Mouse (Mus musculus) heart, adult 2 months (tissue): Measurements from ENCODE around the gene Noxa1.

Source experiments
- CTCF ChIP-seq: fragments of 200-600 bp; IDR thresholded peaks from 2 replicates; pipeline ENCODE4 v1.8.1; 2022; ENCODE audit warnings: antibody characterized with exemption, mild to moderate bottlenecking, moderate library complexity
- POLR2A ChIP-seq: fragments of 200-500 bp; IDR thresholded peaks from 2 replicates; pipeline ENCODE4 v1.6.1; 2011; ENCODE audit warnings: mild to moderate bottlenecking, low read depth, low read length, control low read depth; ENCODE audit not compliant: insufficient read depth

GRCm38 (mm10) chr2:25055068-25055405 lies 39.9 kb downstream of the Noxa1 start:
- TF ChIP-seq CTCF (no peak), POLR2A (no peak)
